Mouse (Mus musculus): ENCODE measurements around the gene Tln1. TPM values are rescaled to one million over a fixed set of nuclear protein-coding genes. Genes with fewer than 3 reads are reported as not detected.

Tln1 gene
- polyA plus RNA-seq, 1 experiment from 2014 or later: 69.5 TPM

DNA sequence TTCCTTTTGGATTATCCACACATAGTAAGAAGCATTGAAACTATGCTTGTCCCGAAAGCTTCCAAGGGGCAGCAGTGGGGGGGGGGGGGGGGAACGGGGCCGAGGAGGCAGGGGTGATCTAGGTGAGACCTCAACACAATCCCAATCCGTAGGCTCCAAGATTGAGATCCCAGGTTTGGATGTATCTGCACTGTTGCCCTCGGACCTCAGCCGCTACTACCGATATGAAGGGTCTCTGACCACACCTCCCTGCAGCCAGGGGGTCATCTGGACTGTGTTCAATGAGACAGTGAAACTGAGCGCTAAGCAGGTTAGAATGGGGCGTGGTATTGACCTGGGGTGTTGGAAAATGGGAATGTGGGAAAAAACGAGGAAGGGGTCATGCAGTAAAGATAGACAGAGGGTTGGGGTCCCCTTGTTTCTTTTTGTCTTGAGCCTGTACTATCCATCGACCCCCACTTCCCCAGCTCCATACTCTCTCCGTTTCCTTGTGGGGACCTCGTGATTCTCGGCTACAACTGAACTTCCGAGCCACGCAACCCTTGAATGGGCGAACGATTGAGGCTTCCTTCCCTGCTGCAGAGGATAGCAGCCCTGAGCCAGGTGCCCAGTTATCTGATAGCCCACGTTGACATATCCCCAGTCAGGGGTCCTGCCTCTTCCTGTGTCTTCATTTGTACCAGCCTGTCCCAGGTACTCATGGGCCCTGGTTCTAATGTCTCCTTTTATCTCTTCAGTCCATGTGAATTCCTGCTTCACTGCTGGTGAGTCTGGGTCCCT lies 50.6 kb downstream of the Tln1 start:
- Histone ChIP-seq H3K27ac (no peak overlapping the region), H3K36me3 (peaks cover 11% of the 10 kb centered on the region), H3K4me1 (peaks cover 31% of the 10 kb centered on the region), H3K9me3 (no peaks in the 10 kb centered on the region), H3K9ac (no peak overlapping the region), H3K4me2 (no peak overlapping the region), H3K4me3 (no peak overlapping the region), H3K27me3 (peaks cover 22% of the 10 kb centered on the region)
- 78% methylated on average over 19 of the region's 19 CpGs for WGBS
- no peak for ATAC-seq (ENCODE audit: insufficient number of reproducible peaks, insufficient read depth, low FRiP score, low TSS enrichment, low read depth)

DNA sequence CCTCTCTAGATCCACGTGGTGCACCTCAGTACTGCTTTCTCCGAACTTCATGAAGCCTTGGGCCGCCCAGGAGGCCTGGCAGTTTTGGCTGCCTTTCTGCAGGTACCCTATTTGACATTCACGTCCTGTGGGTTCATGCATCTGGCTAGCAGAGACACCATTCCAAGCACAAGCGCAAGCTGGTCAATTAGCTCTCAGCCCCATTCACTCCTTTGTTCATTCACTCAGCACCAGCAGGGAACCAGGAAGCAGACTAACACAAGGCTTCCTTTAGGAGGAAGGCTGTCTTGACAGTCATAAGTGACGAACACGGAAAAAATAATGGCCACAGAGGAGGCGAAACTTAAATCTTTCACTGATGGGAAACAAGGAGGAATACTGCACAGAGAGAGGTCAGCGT lies 53.4 kb downstream of the Tln1 start:
- WGBS: 37% methylated on average over 9 of the region's 9 CpGs
- peaks cover 35% of the 10 kb centered on the region for H3K4me1 ChIP-seq
- H3K9ac ChIP-seq: peak overlapping the region; percentile 75
- H3K4me2 ChIP-seq: peak overlapping the region; percentile 76
- ATAC-seq (ENCODE audit: insufficient number of reproducible peaks, insufficient read depth, low FRiP score, low TSS enrichment, low read depth): no peak
- peaks cover 24% of the 10 kb centered on the region for H3K27me3 ChIP-seq
- H3K4me3 ChIP-seq: peak overlapping the region; percentile 49
- no peaks in the 10 kb centered on the region for H3K9me3 ChIP-seq
- H3K36me3 ChIP-seq: no peaks in the 10 kb centered on the region
- H3K27ac ChIP-seq: no peak overlapping the region

DNA sequence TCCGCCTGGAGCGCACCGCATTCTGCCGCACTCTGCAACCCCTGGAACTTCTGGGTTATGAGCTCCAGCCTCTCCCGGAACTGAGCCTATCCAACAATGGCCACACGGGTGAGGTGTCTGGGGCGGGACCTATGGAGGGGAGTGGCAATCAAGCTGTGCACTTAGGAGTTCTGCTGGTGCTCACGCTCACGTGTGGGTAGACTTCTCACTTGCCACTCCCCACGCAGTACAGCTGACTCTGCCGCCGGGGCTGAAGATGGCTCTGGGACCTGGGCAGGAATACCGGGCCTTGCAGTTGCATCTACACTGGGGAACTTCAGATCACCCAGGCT lies 53.9 kb downstream of the Tln1 start:
- H3K27ac ChIP-seq: no peak overlapping the region
- H3K9me3 ChIP-seq: no peaks in the 10 kb centered on the region
- H3K4me1 ChIP-seq: peaks cover 35% of the 10 kb centered on the region
- peak overlapping the region; percentile 75 for H3K9ac ChIP-seq
- no peaks in the 10 kb centered on the region for H3K36me3 ChIP-seq
- H3K4me3 ChIP-seq: peak overlapping the region; percentile 49
- peak; percentile 69; the same call in 1 of the 2 replicates for ATAC-seq (ENCODE audit: insufficient number of reproducible peaks, insufficient read depth, low FRiP score, low TSS enrichment, low read depth)
- H3K27me3 ChIP-seq: peaks cover 24% of the 10 kb centered on the region
- 6% methylated on average over 13 of the region's 13 CpGs for WGBS
- H3K4me2 ChIP-seq: peak overlapping the region; percentile 76

DNA sequence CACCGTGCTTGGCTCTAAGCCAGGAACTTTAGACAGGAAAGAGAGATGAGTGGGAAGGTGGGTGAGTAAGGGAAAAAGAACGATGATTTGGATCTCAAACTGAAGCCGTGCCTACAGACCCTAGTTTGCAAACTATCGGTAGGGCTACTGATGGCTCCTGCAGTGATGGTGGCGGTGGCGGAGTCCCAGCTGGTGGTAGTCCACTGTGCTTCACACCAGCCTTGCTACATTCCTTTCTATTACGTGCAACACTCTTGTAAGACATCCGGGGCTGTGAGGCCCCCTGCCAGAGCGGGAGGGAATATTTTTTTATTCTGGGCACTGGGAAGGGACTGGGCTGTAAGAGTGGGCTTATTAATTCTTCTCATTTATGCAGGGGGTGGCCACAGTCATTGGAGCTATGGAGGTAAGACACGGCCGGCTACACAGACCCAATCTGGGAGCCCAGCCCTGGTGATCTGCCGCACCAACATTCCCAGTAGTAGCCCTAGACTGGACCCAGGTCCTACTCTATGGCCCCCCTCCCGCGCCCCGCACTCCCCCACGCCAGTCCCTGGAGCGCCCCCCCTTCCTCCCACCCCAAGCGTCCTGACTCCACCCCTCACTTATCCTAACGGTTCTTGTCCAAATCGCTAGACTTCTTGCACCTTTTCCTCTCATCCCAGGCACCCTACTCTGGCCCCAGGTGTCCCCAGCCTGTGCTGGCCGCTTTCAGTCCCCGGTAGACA lies 54.4 kb downstream of the Tln1 start:
- peak overlapping the region; percentile 75 for H3K9ac ChIP-seq
- peaks cover 24% of the 10 kb centered on the region for H3K27me3 ChIP-seq
- 0 out of 2 replicates have a peak, but pooled peaks have one; percentile 28 for ATAC-seq (ENCODE audit: insufficient number of reproducible peaks, insufficient read depth, low FRiP score, low TSS enrichment, low read depth)
- H3K4me2 ChIP-seq: peak overlapping the region; percentile 76
- H3K36me3 ChIP-seq: no peaks in the 10 kb centered on the region
- 10% methylated on average over 22 of the region's 22 CpGs for WGBS
- H3K27ac ChIP-seq: no peak overlapping the region
- peak overlapping the region; percentile 49 for H3K4me3 ChIP-seq
- no peaks in the 10 kb centered on the region for H3K9me3 ChIP-seq
- H3K4me1 ChIP-seq: peaks cover 35% of the 10 kb centered on the region

DNA sequence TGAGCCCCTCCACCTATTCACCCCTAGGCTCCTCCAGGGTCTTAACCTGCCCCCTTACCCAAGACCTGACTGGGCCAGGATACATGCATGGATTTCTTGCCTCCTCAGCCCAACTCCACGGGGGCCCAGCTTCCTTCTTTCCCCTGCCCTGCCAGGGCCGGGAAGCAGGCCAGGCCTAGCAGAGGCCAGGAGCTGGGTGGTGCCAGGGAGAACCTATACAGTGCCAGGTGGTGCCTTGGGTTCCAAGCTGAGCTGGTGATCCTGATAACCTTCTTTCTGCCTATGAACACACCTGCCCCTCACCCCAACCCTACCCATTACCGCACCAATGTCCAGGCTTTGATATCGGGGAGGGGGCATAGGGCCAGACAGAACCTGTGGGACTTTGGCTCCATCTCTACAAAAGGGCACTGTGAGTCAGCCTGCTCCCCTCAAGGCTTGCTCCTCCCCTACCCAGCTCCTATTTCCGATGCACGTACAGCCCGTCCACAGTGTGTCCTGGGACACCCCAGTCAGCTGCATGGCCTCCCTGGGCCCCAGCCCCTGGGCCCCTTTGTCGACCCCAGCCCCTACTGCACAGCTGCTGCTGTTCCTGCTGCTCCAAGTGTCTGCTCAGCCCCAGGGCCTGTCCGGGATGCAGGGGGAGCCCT lies 55.8 kb downstream of the Tln1 start, which contains the start of gene Car9:
Gene Car9, plus strand, starts transcription at position 431 of the 650 bp plus-strand sequence.
- Histone ChIP-seq H3K4me2 (peak within 1 kb of the TSS; percentile 76), H3K4me3 (peak within 1 kb of the TSS; percentile 49), H3K9ac (peak within 1 kb of the TSS; percentile 75; the same call in 1 of the 2 replicates), H3K27ac (no peak within 1 kb of the TSS), H3K36me3 (no peaks in the 10 kb centered on the region), H3K9me3 (no peaks in the 10 kb centered on the region), H3K27me3 (peaks cover 24% of the 10 kb centered on the region), H3K4me1 (peaks cover 30% of the 10 kb centered on the region)
- ATAC-seq (ENCODE audit: insufficient number of reproducible peaks, insufficient read depth, low FRiP score, low TSS enrichment, low read depth): no peak
- 33% methylated on average over 9 of the region's 9 CpGs for WGBS

DNA sequence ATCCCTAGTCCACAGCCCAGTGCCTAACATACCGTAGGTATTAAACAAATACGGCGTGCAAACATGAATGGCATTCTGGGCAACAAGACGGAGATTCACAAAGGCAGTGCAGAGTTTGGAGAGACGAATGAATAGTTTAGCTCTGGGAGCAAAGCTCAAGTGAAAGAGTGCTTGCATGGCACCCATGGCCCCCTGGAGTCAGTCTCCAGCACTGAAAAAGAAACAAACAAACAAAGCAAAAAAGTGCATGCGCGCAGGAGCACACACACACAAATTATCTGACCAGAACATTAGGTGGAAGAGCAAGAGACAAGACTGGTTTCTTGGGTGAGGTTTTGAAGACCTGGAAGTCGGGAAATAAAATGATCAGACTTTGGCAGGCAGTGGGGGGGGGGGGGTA lies 56.4 kb downstream of the Tln1 start:
- Histone ChIP-seq H3K4me2 (no peak overlapping the region), H3K4me1 (peaks cover 32% of the 10 kb centered on the region), H3K27me3 (peaks cover 24% of the 10 kb centered on the region), H3K4me3 (no peak overlapping the region), H3K9me3 (no peaks in the 10 kb centered on the region), H3K9ac (no peak overlapping the region), H3K27ac (no peak overlapping the region), H3K36me3 (no peaks in the 10 kb centered on the region)
- ATAC-seq (ENCODE audit: insufficient number of reproducible peaks, insufficient read depth, low FRiP score, low TSS enrichment, low read depth): no peak
- 81% methylated on average over 8 of the region's 8 CpGs for WGBS

DNA sequence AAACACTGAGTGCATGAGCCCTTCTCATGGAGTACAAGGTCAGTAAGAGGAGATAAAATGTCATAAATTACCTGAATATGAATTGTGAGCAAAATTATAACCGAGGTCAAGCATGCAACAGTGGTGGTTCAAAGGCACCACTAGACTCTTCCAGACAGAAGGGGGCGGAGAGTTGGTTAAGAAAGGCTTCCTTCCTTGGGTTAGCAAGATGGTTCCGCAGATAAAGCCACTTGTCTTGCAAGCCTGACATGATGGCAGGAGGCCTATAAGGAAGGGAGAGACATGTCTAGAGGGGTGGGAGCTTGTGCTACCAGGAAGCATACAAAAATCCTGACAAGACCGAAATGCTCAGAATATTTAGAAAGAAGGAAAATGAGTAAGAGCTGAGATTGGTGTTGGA lies 58.2 kb downstream of the Tln1 start:
- ATAC-seq (ENCODE audit: insufficient number of reproducible peaks, insufficient read depth, low FRiP score, low TSS enrichment, low read depth): no peak
- WGBS: 83% methylated on average over 4 of the region's 4 CpGs
- H3K36me3 ChIP-seq: no peaks in the 10 kb centered on the region
- H3K9me3 ChIP-seq: no peaks in the 10 kb centered on the region
- H3K27me3 ChIP-seq: peaks cover 21% of the 10 kb centered on the region
- no peak overlapping the region for H3K4me2 ChIP-seq
- peaks cover 35% of the 10 kb centered on the region for H3K4me1 ChIP-seq
- H3K9ac ChIP-seq: no peak overlapping the region
- H3K4me3 ChIP-seq: no peak overlapping the region
- no peak overlapping the region for H3K27ac ChIP-seq

DNA sequence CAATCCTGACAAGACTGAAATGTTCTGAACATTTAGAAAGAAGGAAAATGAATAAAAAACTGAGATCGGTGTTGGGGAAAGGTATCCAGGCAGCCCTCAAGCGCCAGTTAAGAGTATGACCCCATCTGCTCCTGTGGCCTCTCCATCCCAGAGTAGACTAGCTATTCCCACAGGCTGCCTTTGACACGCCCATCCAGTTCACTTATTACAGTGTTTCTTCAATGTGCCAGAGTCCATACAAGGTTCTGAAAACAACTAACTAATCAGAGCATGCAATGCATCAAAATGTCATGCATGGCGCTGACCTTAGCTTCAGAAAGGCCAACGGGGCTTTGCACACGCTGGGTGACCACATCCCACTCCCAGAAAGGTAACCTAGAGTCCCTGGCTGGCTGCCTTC lies 59.0 kb downstream of the Tln1 start:
- Histone ChIP-seq H3K4me2 (no peak overlapping the region), H3K9ac (no peak overlapping the region), H3K4me1 (peaks cover 35% of the 10 kb centered on the region), H3K27ac (no peak overlapping the region), H3K27me3 (peaks cover 13% of the 10 kb centered on the region), H3K9me3 (no peaks in the 10 kb centered on the region), H3K4me3 (no peak overlapping the region), H3K36me3 (no peaks in the 10 kb centered on the region)
- 80% methylated on average over 6 of the region's 6 CpGs for WGBS
- no peak for ATAC-seq (ENCODE audit: insufficient number of reproducible peaks, insufficient read depth, low FRiP score, low TSS enrichment, low read depth)

DNA sequence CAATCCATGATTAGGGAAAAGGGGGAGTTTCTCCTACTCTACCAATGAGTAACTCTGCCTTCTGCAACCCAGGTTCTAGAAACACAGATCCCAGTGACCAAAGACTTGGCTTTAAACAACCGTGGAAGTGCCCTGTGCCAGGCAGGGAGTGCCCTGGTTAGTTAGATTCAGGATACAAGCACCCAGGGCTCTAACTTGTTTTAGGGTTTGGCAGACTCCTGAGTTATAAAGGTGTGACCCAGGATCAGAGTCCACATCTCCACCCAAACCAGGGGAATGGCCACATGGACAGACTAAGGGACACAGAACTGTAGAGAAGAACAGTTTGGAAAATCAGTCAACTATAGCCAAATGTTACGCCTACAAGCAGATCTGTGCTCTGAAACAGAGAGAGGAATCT lies 59.5 kb downstream of the Tln1 start:
- 70% methylated on average over 2 of the region's 2 CpGs for WGBS
- Histone ChIP-seq H3K9me3 (no peaks in the 10 kb centered on the region), H3K4me1 (peaks cover 37% of the 10 kb centered on the region), H3K36me3 (no peaks in the 10 kb centered on the region), H3K27ac (no peak overlapping the region), H3K9ac (no peak overlapping the region), H3K4me2 (no peak overlapping the region), H3K4me3 (no peak overlapping the region), H3K27me3 (peaks cover 13% of the 10 kb centered on the region)
- no peak for ATAC-seq (ENCODE audit: insufficient number of reproducible peaks, insufficient read depth, low FRiP score, low TSS enrichment, low read depth)

DNA sequence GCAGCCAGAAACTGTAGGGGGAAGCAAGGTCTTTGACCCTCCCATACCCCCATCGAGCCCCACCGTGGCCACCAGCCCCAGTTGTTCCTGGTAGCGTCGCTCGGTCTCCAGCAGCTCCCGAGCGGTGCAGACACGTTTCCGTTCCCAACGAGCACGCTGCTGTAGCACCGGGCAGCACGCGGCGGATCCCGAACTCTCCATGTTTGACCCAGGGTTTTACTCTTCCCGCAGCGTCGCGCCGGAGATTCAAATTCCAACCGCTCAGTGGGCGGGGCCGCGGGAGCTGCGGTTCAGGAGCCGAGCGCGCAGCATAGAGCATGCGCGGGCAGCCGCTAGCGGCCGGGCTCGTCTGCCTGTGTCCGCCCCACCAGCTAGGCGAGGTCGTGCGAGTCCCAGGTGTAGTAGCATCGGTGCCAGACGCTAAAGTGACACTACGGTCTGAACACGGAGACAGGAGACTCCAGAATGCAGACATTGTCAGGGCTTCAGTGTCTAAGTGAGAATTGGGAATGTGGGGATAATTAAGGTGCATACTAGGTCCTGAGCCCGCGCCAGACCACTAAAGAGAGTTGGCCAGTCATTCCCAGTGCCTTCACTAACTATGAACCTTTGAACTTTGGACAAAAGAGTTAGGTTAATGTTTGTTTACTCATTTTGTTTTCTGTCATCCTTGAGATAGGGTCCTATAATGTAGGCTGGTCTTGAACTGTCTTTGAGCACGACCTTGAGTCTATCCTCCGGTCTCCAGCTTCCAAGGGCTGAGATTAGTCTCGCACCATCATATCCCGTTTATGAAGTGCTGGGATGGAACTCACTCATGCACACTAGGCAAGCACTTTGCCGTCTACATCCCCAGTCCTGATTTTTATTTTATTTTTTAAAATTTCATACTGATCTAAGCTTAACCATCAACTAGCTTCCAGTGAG lies 62.8 kb downstream of the Tln1 start, which contains the start of gene Arhgef39:
Gene Arhgef39, minus strand, starts transcription at position 289 of the 927 bp plus-strand sequence.
- Histone ChIP-seq H3K4me1 (peaks cover 46% of the 10 kb centered on the region), H3K27ac (peak within 1 kb of the TSS; percentile 45), H3K4me2 (peak within 1 kb of the TSS; percentile 77), H3K9ac (peak within 1 kb of the TSS; percentile 80), H3K27me3 (no peaks in the 10 kb centered on the region), H3K9me3 (no peaks in the 10 kb centered on the region), H3K36me3 (peaks cover 22% of the 10 kb centered on the region), H3K4me3 (peak within 1 kb of the TSS; percentile 65)
- 6% methylated on average over 50 of the region's 50 CpGs for WGBS
- peak; percentile 78 for ATAC-seq (ENCODE audit: insufficient number of reproducible peaks, insufficient read depth, low FRiP score, low TSS enrichment, low read depth)

DNA sequence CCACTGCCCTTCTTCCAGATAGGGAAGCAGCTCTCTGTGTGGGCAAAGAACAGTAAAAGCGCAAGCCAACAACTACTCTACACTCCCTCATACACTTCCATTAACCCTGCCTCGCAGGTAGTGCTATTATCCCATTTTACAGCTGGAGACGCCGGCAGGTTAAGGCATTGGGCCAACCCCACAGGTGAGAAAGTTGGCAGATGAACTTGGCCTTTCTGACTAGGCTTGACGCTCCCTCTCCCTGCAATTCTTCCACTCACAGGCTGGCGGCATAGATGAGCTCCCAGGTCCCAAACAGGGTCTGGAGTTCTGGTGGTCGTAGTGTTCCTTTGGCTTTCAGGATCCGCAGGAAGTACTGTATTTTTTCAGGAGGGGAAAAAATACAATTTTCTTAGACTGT lies 63.5 kb downstream of the Tln1 start:
- Histone ChIP-seq H3K4me2 (peak overlapping the region; percentile 77), H3K4me3 (peak overlapping the region; percentile 65), H3K9me3 (no peaks in the 10 kb centered on the region), H3K4me1 (peaks cover 51% of the 10 kb centered on the region), H3K36me3 (peaks cover 22% of the 10 kb centered on the region), H3K27ac (peak overlapping the region; percentile 45), H3K27me3 (no peaks in the 10 kb centered on the region), H3K9ac (peak overlapping the region; percentile 80)
- ATAC-seq (ENCODE audit: insufficient number of reproducible peaks, insufficient read depth, low FRiP score, low TSS enrichment, low read depth): no peak
- WGBS: 13% methylated on average over 8 of the region's 8 CpGs

Measured in embryonic facial prominence, embryonic 13.5 days (tissue).